Mouse (Mus musculus) intestine, embryonic 16.5 days (tissue): ENCODE data around the gene Ubr4. TPM values are rescaled to one million over a fixed set of nuclear protein-coding genes. Genes with fewer than 3 reads are reported as not detected.

Source experiments
- ATAC-seq: fragments of 200-750 bp; cut with Nextera tagmentation; 2 replicates; pipeline ENCODE4 v1.8.0; 2017; ENCODE audit warnings: moderate TSS enrichment, moderate library complexity
- H3K27ac ChIP-seq: fragments of 300-500 bp; sonication (generic); 2 replicates; pipeline ENCODE4 v1.5.1; 2014; ENCODE audit warnings: mild to moderate bottlenecking, low read length
- H3K27me3 ChIP-seq: fragments of 300-500 bp; sonication (generic); replicated peaks from 2 replicates; pipeline ENCODE4 v1.6.1; 2014; ENCODE audit warnings: low read length, control low read depth, mixed read lengths; ENCODE audit not compliant: control insufficient read depth, insufficient read depth
- H3K36me3 ChIP-seq: fragments of 300-500 bp; sonication (generic); 2 replicates; pipeline ENCODE4 v1.6.1; 2014; ENCODE audit warnings: low read length, control low read depth; ENCODE audit not compliant: control insufficient read depth, insufficient read depth
- H3K4me1 ChIP-seq: fragments of 300-500 bp; sonication (generic); 2 replicates; pipeline ENCODE4 v1.6.1; 2014; ENCODE audit warnings: low read length, control low read depth, mixed read lengths; ENCODE audit not compliant: control insufficient read depth, insufficient read depth
- H3K4me2 ChIP-seq: fragments of 300-500 bp; sonication (generic); 2 replicates; pipeline ENCODE4 v1.6.1; 2014; ENCODE audit warnings: low read depth, low read length, control low read depth
- H3K4me3 ChIP-seq: fragments of 300-500 bp; sonication (generic); 2 replicates; pipeline ENCODE4 v1.5.1; 2014; ENCODE audit warnings: mild to moderate bottlenecking, low read length
- H3K9ac ChIP-seq: fragments of 300-500 bp; sonication (generic); 2 replicates; pipeline ENCODE4 v1.6.1; 2014; ENCODE audit warnings: low read depth, low read length
- H3K9me3 ChIP-seq: fragments of 300-500 bp; sonication (generic); 2 replicates; pipeline ENCODE4 v1.6.1; 2016; ENCODE audit warnings: low read length, control low read depth; ENCODE audit not compliant: control insufficient read depth
- WGBS: fragments of 180-500 bp; shearing (Covaris S2); extraction: QIAGEN DNeasy Blood & Tissue Kit; methylation state at CpG from one replicate; pipeline ENCODE4 v1.1.7; 2014; 5-methylcytosine and 5-hydroxymethylcytosine counted together
- polyA plus RNA-seq: library from polyadenylated mRNA; unstranded; fragments of >200 nt; fragmentation: Nextera tagmentation; extraction: Ambion mirVana; gene quantifications from 2 replicates; pipeline ENCODE4 v1.2.1, GENCODE M21; 2015

The Ubr4 gene
- polyA plus RNA-seq, 1 experiment from 2014 or later, result 44.8 TPM

- H3K27me3 ChIP-seq, result no peaks in the 10 kb centered on the region
- no peaks in the 10 kb centered on the region for H3K9me3 ChIP-seq
- H3K36me3 ChIP-seq, result 0 out of 2 replicates have a peak, but pooled peaks cover 6% of the 10 kb centered on the region
- WGBS, result 62% methylated on average over 5 of the region's 5 CpGs
- H3K9ac ChIP-seq, result no peak overlapping the region
- no peak overlapping the region for H3K4me3 ChIP-seq
- H3K4me2 ChIP-seq, result no peak overlapping the region
- ATAC-seq, result no peak
- no peaks in the 10 kb centered on the region for H3K4me1 ChIP-seq
- no peak overlapping the region for H3K27ac ChIP-seq
Measured at GRCm38 (mm10) chr4:139343718-139344117, 8.7 kb upstream of the Ubr4 start.

GRCm38 (mm10) chr4:139345416-139346019 is 6.9 kb upstream of the Ubr4 start:
- H3K27me3 ChIP-seq, result no peaks in the 10 kb centered on the region
- no peaks in the 10 kb centered on the region for H3K9me3 ChIP-seq
- no peak for ATAC-seq
- peaks cover 2% of the 10 kb centered on the region; the same call in 1 of the 2 replicates for H3K4me1 ChIP-seq
- no peak overlapping the region for H3K27ac ChIP-seq
- H3K9ac ChIP-seq, result no peak overlapping the region
- WGBS, result 78% methylated on average over 23 of the region's 23 CpGs
- H3K4me2 ChIP-seq, result no peak overlapping the region
- no peak overlapping the region for H3K4me3 ChIP-seq
- H3K36me3 ChIP-seq, result peaks cover 13% of the 10 kb centered on the region; the same call in 1 of the 2 replicates

- H3K9ac ChIP-seq, result peak overlapping the region; percentile 94
- 1% methylated on average over 7 of the region's 7 CpGs for WGBS
- H3K4me3 ChIP-seq, result peak overlapping the region; percentile 82
- no peaks in the 10 kb centered on the region for H3K27me3 ChIP-seq
- H3K36me3 ChIP-seq, result peaks cover 15% of the 10 kb centered on the region; the same call in 1 of the 2 replicates
- H3K4me1 ChIP-seq, result peaks cover 17% of the 10 kb centered on the region
- ATAC-seq, result peak; percentile 58
- H3K27ac ChIP-seq, result peak overlapping the region; percentile 98; the same call in 1 of the 2 replicates
- H3K4me2 ChIP-seq, result peak overlapping the region; percentile 75
- H3K9me3 ChIP-seq, result no peaks in the 10 kb centered on the region
Measured at GRCm38 (mm10) chr4:139352832-139353231, 423 bp downstream of the Ubr4 start.

GRCm38 (mm10) chr4:139357211-139357610 is 4.8 kb downstream of the Ubr4 start:
- H3K4me2 ChIP-seq, result no peak overlapping the region
- H3K27me3 ChIP-seq, result no peaks in the 10 kb centered on the region
- no peak overlapping the region for H3K9ac ChIP-seq
- H3K27ac ChIP-seq, result no peak overlapping the region
- WGBS, result 89% methylated on average over 3 of the region's 3 CpGs
- H3K4me1 ChIP-seq, result peaks cover 4% of the 10 kb centered on the region
- H3K36me3 ChIP-seq, result peaks cover 15% of the 10 kb centered on the region; the same call in 1 of the 2 replicates
- H3K4me3 ChIP-seq, result no peak overlapping the region
- H3K9me3 ChIP-seq, result no peaks in the 10 kb centered on the region
- no peak for ATAC-seq

- H3K9ac ChIP-seq, result no peak overlapping the region
- H3K4me3 ChIP-seq, result no peak overlapping the region
- WGBS, result 94% methylated on average over 11 of the region's 11 CpGs
- H3K9me3 ChIP-seq, result no peaks in the 10 kb centered on the region
- peaks cover 25% of the 10 kb centered on the region for H3K36me3 ChIP-seq
- H3K4me1 ChIP-seq, result no peaks in the 10 kb centered on the region
- no peak overlapping the region for H3K27ac ChIP-seq
- H3K27me3 ChIP-seq, result no peaks in the 10 kb centered on the region
- ATAC-seq, result peak; percentile 46; the same call in 1 of the 2 replicates
- H3K4me2 ChIP-seq, result no peak overlapping the region
Measured at GRCm38 (mm10) chr4:139360761-139361548, 8.5 kb downstream of the Ubr4 start.

GRCm38 (mm10) chr4:139367336-139367735 is 14.9 kb downstream of the Ubr4 start:
- Histone ChIP-seq H3K36me3 (peaks cover 41% of the 10 kb centered on the region), H3K27me3 (no peaks in the 10 kb centered on the region), H3K27ac (no peak overlapping the region), H3K9ac (no peak overlapping the region), H3K4me2 (no peak overlapping the region), H3K9me3 (no peaks in the 10 kb centered on the region), H3K4me3 (no peak overlapping the region), H3K4me1 (no peaks in the 10 kb centered on the region)
- 88% methylated on average over 3 of the region's 3 CpGs for WGBS
- no peak for ATAC-seq

GRCm38 (mm10) chr4:139368038-139368437 is 15.6 kb downstream of the Ubr4 start:
- Histone ChIP-seq H3K4me3 (no peak overlapping the region), H3K9ac (no peak overlapping the region), H3K9me3 (no peaks in the 10 kb centered on the region), H3K4me1 (no peaks in the 10 kb centered on the region), H3K36me3 (peaks cover 41% of the 10 kb centered on the region), H3K27ac (no peak overlapping the region), H3K27me3 (no peaks in the 10 kb centered on the region), H3K4me2 (no peak overlapping the region)
- WGBS, result 93% methylated on average over 5 of the region's 5 CpGs
- no peak for ATAC-seq

- Histone ChIP-seq H3K27me3 (no peaks in the 10 kb centered on the region), H3K27ac (no peak overlapping the region), H3K4me2 (no peak overlapping the region), H3K9me3 (no peaks in the 10 kb centered on the region), H3K4me3 (no peak overlapping the region), H3K9ac (no peak overlapping the region), H3K4me1 (no peaks in the 10 kb centered on the region), H3K36me3 (peaks cover 29% of the 10 kb centered on the region)
- ATAC-seq, result no peak
- WGBS, result 92% methylated on average over 4 of the region's 4 CpGs
Measured at GRCm38 (mm10) chr4:139373130-139373529, 20.7 kb downstream of the Ubr4 start.

- Histone ChIP-seq H3K27ac (no peak overlapping the region), H3K4me1 (no peaks in the 10 kb centered on the region), H3K9ac (no peak overlapping the region), H3K9me3 (no peaks in the 10 kb centered on the region), H3K4me3 (no peak overlapping the region), H3K36me3 (peaks cover 28% of the 10 kb centered on the region), H3K4me2 (no peak overlapping the region), H3K27me3 (no peaks in the 10 kb centered on the region)
- WGBS, result 87% methylated on average over 10 of the region's 10 CpGs
- no peak for ATAC-seq
Measured at GRCm38 (mm10) chr4:139373531-139373930, 21.1 kb downstream of the Ubr4 start.
